Mouse (Mus musculus) megakaryocyte, embryonic 14.5 days (primary cell): ENCODE measurements around the gene Odc1.

Source experiments
- FLI1 ChIP-seq: IDR thresholded peaks from 2 replicates; pipeline ENCODE4 v1.6.1; 2012; ENCODE audit warnings: low read length, inconsistent platforms, mixed read lengths
- GATA1 ChIP-seq: IDR thresholded peaks from 3 replicates; pipeline ENCODE4 v1.6.1; 2012; ENCODE audit warnings: mixed read lengths, low read length, inconsistent platforms, borderline replicate concordance

DNA sequence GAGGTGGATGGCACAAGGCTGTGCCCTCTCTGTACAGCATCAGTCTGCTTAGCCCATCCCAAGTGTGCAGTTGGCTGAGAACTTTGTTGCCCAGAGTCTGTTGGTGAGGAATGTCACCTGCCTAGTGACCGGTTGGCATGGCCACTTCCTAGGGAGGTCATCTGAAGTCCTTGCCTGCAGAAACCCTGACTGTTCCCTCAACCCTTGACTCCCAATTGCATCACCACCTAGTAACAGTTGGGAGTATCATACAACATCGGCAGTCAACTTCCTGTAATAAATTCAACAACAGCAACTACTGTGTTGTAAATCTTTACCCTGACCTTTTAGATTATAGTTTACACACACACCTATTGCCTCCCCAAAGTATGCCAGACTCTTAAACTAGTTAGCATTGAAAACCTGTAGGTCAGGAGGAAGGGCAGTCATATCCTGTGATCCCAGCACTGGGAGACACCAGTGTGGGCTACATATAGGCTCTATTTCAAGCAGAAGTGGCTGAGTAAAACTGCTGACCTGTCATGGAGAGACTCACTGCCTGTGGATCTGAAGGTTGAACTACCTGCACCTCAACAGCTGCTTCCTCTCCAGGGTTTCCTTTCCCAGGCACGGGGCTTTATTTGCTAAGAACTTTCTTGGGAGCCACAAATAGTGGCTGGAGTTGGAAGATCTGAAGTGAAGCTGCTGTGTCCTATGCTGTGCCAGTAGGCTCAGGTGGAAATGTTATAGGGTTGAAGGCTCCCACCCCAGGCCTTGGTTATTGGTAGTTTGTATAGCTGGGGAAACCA is 6.8 kb downstream of the Odc1 start:
- TF ChIP-seq GATA1 (no peak), FLI1 (no peak)
